Mouse (Mus musculus) retina, embryonic 14.5 days (tissue): ENCODE measurements around the gene Stxbp2.

Experiments
- DNase-seq: peaks from one replicate; pipeline ENCODE4 v3.0.0-alpha.2; 2015; ENCODE audit warnings: low spot score

Stxbp2 gene

DNA sequence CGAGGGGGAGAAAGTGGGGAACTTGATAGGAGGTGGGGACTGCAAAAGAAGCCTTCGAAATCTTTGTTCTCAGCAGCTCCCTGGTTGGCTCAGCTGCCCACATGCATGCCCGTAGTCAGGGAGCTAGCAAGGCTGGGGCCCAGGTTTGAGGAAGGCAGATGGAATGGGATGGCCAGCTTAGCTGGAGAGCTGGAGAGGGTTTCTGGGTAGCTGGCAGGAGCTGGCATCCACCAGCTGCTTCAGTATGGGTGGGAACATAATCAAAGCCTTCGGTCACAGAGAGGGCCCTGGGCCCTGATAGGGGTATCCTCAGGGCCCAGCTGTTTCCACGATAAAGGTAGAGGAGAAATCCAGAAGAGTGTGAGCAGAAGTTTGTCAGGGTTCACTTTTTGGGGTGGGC, 51.7 kb downstream of the Stxbp2 start:
- no peak for DNase-seq

DNA sequence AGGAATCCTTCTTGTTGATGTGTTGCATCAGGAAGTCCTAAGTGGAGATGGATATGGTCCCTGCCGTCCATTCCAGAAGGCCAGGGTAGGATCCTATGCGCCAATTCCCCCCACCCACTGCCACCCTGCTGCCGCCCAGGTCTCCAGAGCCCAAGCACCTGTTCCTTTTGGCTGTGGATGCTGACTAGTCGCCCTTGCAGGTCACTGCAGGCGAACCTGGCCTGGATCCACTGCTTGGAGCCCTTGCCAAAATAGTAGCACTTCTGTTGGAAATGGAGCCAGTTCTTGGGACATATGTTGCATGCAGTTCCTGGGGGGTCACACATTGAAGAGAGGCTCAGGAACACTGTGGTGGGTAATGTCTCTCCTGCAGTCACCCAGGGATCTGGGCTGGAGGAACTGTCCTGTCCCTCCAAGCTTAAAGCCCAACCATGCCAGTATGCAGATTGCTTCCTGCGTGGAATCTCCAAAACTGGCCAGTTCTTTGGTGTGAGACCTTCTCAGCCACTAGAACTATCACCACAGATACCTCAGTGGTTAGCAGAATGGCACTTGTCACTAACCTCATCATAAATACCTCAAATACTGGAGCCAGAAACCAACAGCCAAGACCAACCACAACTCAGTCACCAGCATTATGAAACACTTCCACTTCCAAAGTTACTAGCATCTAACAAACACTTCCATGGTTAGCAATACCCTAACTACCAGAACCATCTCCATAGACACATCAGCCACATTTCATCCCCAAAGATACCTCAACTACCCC, 52.8 kb downstream of the Stxbp2 start:
- no peak for DNase-seq

GRCm38 (mm10) chr8:3684530-3684929, 53.8 kb downstream of the Stxbp2 start:
- no peak for DNase-seq

GRCm38 (mm10) chr8:3685422-3685821, 54.7 kb downstream of the Stxbp2 start:
- no peak for DNase-seq

- DNase-seq, result no peak
Observed at GRCm38 (mm10) chr8:3687537-3687936, 56.8 kb downstream of the Stxbp2 start.

DNA sequence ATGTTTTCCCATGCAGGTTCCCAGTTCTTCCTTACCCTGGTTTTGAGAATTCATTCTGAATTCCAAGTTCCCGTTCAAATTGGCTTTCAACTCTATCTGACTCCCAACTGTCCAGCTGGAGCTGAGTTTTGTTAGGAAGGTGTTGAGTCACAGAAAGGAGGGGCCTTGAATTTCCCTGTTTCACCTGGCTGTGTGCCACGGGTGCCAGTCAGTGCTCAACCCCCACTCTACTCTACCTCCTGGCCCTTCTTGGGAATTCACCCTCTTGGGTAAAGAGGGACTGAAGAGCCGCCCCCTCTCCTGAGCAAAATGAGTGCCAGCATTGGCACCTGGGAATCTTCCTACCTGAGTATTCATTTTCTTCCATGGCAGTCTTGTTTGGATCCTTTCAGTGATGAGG, 60.0 kb downstream of the Stxbp2 start:
- no peak for DNase-seq
